Mouse (Mus musculus): Measurements from ENCODE around the gene Pdik1l.

Gene Pdik1l

GRCm38 (mm10) chr4:134287575-134288025 lies at the start of gene Pdik1l:
Pdik1l (minus strand) TSS chr4:134287895.
- in situ Hi-C loops (cut with MboI, MseI) = loop anchor here in 1 of 2 experiments (10.0 kb wide), 1 partner anchor 1157 kb away; no protein-coding TSS in a partner anchor

GRCm38 (mm10) chr4:134330281-134330680 lies 42.6 kb upstream of the Pdik1l start:
- in situ Hi-C loops (cut with MboI, MseI) = no loop called here

- in situ Hi-C loops (cut with MboI, MseI) = no loop called here
These were observed 41.1 kb upstream of the Pdik1l start for GRCm38 (mm10) chr4:134328832-134329231.

GRCm38 (mm10) chr4:134328151-134328550 lies 40.5 kb upstream of the Pdik1l start:
- in situ Hi-C loops (cut with MboI, MseI) = no loop called here

- in situ Hi-C loops (cut with MboI, MseI) = no loop called here
These were observed 39.3 kb upstream of the Pdik1l start for GRCm38 (mm10) chr4:134326859-134327530.

GRCm38 (mm10) chr4:134324655-134325054 lies 37.0 kb upstream of the Pdik1l start:
- in situ Hi-C loops (cut with MboI, MseI) = no loop called here

GRCm38 (mm10) chr4:134321524-134321923 lies 33.8 kb upstream of the Pdik1l start:
- in situ Hi-C loops (cut with MboI, MseI) = no loop called here

- in situ Hi-C loops (cut with MboI, MseI) = no loop called here
These were observed 32.0 kb upstream of the Pdik1l start for GRCm38 (mm10) chr4:134319674-134320073.

GRCm38 (mm10) chr4:134319074-134319473 lies 31.4 kb upstream of the Pdik1l start:
- in situ Hi-C loops (cut with MboI, MseI) = no loop called here

GRCm38 (mm10) chr4:134316390-134316789 lies 28.7 kb upstream of the Pdik1l start:
- in situ Hi-C loops (cut with MboI, MseI) = no loop called here

- in situ Hi-C loops (cut with MboI, MseI) = no loop called here
These were observed 27.8 kb upstream of the Pdik1l start for GRCm38 (mm10) chr4:134315470-134315869.

GRCm38 (mm10) chr4:134314876-134315275 lies 27.2 kb upstream of the Pdik1l start, which contains the start of gene Trim63:
Trim63 (plus strand) TSS chr4:134315120.
- in situ Hi-C loops (cut with MboI, MseI) = no loop called here

GRCm38 (mm10) chr4:134314081-134314655 lies 26.5 kb upstream of the Pdik1l start:
- in situ Hi-C loops (cut with MboI, MseI) = no loop called here

GRCm38 (mm10) chr4:134312901-134313300 lies 25.2 kb upstream of the Pdik1l start:
- in situ Hi-C loops (cut with MboI, MseI) = no loop called here

- in situ Hi-C loops (cut with MboI, MseI) = no loop called here
These were observed 24.6 kb upstream of the Pdik1l start for GRCm38 (mm10) chr4:134312341-134312740.

- in situ Hi-C loops (cut with MboI, MseI) = no loop called here
These were observed 24.1 kb upstream of the Pdik1l start for GRCm38 (mm10) chr4:134311784-134312183.

- in situ Hi-C loops (cut with MboI, MseI) = no loop called here
These were observed 23.0 kb upstream of the Pdik1l start for GRCm38 (mm10) chr4:134310656-134311055.

GRCm38 (mm10) chr4:134310106-134310505 lies 22.4 kb upstream of the Pdik1l start:
- in situ Hi-C loops (cut with MboI, MseI) = no loop called here

GRCm38 (mm10) chr4:134307367-134308072 lies 19.8 kb upstream of the Pdik1l start:
- in situ Hi-C loops (cut with MboI, MseI) = no loop called here

GRCm38 (mm10) chr4:134306963-134307362 lies 19.3 kb upstream of the Pdik1l start:
- in situ Hi-C loops (cut with MboI, MseI) = no loop called here

GRCm38 (mm10) chr4:134302084-134302483 lies 14.4 kb upstream of the Pdik1l start:
- in situ Hi-C loops (cut with MboI, MseI) = no loop called here

GRCm38 (mm10) chr4:134300316-134300715 lies 12.6 kb upstream of the Pdik1l start:
- in situ Hi-C loops (cut with MboI, MseI) = no loop called here

- in situ Hi-C loops (cut with MboI, MseI) = loop anchor here in 1 of 2 experiments (5.0 to 10.0 kb wide), 3 partner anchors 37 to 115 kb away; partner anchors contain the start of gene Cep85
These were observed 11.8 kb upstream of the Pdik1l start for GRCm38 (mm10) chr4:134299498-134299810.

All from T-helper 17 cell (primary cell).